Mouse (Mus musculus): ENCODE measurements around the gene Map7d1. TPM values are rescaled to one million over a fixed set of nuclear protein-coding genes. Genes with fewer than 3 reads are reported as not detected.

Map7d1 gene
- polyA plus RNA-seq, 1 experiment from 2014 or later: 80.9 TPM

DNA sequence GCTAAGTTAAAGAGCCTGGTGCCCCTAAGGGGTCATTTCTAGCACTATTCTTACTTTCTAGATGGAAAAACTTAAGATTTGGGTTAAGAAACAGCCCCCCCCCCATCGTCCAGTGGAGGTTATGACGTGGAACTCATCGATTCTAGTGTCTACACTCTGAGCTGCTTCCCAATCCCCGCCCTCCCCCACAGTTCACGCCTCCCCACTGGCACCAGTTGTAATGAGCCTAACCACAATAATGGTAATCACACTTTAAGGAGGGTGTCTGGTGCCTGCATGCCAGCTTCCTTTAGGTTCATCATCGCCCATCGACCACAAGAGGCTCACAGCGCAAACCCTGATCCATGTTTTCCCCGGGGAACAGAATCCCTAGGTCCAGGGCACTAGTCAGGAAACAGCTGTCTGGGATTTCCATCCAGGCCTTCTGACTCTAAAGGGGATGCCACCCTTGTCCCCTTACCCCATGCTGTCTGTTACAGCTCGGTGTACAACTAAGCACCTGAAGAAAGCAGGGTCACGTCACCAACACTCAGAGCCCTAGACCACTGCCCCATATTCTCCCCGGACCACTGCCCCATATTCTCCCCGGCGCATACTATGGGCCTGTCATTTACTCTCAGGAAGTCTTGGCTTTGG lies 2.4 kb downstream of the Map7d1 start:
- peaks cover 4% of the 10 kb centered on the region; the same call in 1 of the 2 replicates for H3K36me3 ChIP-seq (ENCODE audit: control insufficient read depth, insufficient read depth, low read length)
- ATAC-seq (ENCODE audit: insufficient read depth, low FRiP score, low TSS enrichment): no peak
- WGBS: 75% methylated on average over 14 of the region's 14 CpGs
- no peak overlapping the region for H3K27ac ChIP-seq (ENCODE audit: low read depth, low read length)
- no peak overlapping the region for H3K9ac ChIP-seq (ENCODE audit: low read length)
- H3K4me1 ChIP-seq (ENCODE audit: control insufficient read depth, insufficient read depth, low read length): peaks cover 55% of the 10 kb centered on the region
- H3K4me2 ChIP-seq (ENCODE audit: low read depth): peak overlapping the region; percentile 96
- H3K4me3 ChIP-seq (ENCODE audit: low read depth, low read length): peak overlapping the region; percentile 98; the same call in 1 of the 2 replicates
- no peak for DNase-seq (ENCODE audit: low spot score)
- no peaks in the 10 kb centered on the region for H3K9me3 ChIP-seq (ENCODE audit: control insufficient read depth, low read length)
- no peaks in the 10 kb centered on the region for H3K27me3 ChIP-seq (ENCODE audit: control insufficient read depth, insufficient read depth, low read length)

- ATAC-seq (ENCODE audit: insufficient read depth, low FRiP score, low TSS enrichment) (no peak), DNase-seq (ENCODE audit: low spot score) (no peak)
- H3K4me2 ChIP-seq (ENCODE audit: low read depth): no peak overlapping the region
- no peaks in the 10 kb centered on the region for H3K9me3 ChIP-seq (ENCODE audit: control insufficient read depth, low read length)
- no peak overlapping the region; the same call in 1 of the 2 replicates for H3K9ac ChIP-seq (ENCODE audit: low read length)
- 75% methylated on average over 17 of the region's 17 CpGs for WGBS
- H3K36me3 ChIP-seq (ENCODE audit: control insufficient read depth, insufficient read depth, low read length): peaks cover 4% of the 10 kb centered on the region; the same call in 1 of the 2 replicates
- no peak overlapping the region for H3K27ac ChIP-seq (ENCODE audit: low read depth, low read length)
- no peak overlapping the region for H3K4me3 ChIP-seq (ENCODE audit: low read depth, low read length)
- H3K27me3 ChIP-seq (ENCODE audit: control insufficient read depth, insufficient read depth, low read length): no peaks in the 10 kb centered on the region
- peaks cover 53% of the 10 kb centered on the region for H3K4me1 ChIP-seq (ENCODE audit: control insufficient read depth, insufficient read depth, low read length)
Measured at GRCm38 (mm10) chr4:126252411-126253237, 3.5 kb downstream of the Map7d1 start.

DNA sequence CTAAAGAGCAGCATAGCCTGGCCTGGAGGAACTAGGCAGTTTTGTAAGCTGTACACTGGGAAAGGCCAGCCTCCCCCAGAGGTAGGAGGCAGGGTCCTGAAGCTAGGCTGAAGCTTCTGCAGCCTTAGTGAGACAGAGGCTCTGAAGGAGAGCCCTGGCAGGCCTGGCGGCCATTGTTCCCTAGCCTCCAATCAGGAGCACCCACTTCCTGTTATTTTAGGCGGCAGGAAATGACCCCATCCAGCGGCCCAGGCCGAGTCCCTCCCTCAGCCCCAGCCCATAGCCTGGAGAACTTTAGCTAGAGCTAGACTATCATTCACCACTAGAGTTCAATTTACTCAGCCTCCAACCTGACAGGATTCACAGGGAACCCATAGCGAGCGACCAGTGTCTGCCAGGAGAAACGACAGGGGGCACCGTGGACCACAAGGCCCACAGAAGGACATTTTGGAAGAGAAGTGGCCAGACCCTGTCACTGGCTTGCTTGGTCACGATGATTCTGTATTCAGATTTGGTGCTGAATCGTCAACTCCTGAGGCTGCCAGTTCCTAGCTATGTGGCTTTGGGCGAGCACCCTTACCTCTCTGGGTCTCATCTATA lies 4.4 kb downstream of the Map7d1 start:
- Histone ChIP-seq H3K36me3 (ENCODE audit: control insufficient read depth, insufficient read depth, low read length) (peaks cover 4% of the 10 kb centered on the region; the same call in 1 of the 2 replicates), H3K4me1 (ENCODE audit: control insufficient read depth, insufficient read depth, low read length) (peaks cover 46% of the 10 kb centered on the region), H3K9ac (ENCODE audit: low read length) (no peak overlapping the region), H3K27me3 (ENCODE audit: control insufficient read depth, insufficient read depth, low read length) (no peaks in the 10 kb centered on the region), H3K4me2 (ENCODE audit: low read depth) (peak overlapping the region; percentile 16; the same call in 1 of the 2 replicates), H3K9me3 (ENCODE audit: control insufficient read depth, low read length) (no peaks in the 10 kb centered on the region), H3K27ac (ENCODE audit: low read depth, low read length) (no peak overlapping the region), H3K4me3 (ENCODE audit: low read depth, low read length) (no peak overlapping the region)
- DNase-seq (ENCODE audit: low spot score) (no peak), ATAC-seq (ENCODE audit: insufficient read depth, low FRiP score, low TSS enrichment) (no peak)
- 67% methylated on average over 11 of the region's 11 CpGs for WGBS

GRCm38 (mm10) chr4:126250659-126251058 lies 5.5 kb downstream of the Map7d1 start:
- Histone ChIP-seq H3K4me1 (ENCODE audit: control insufficient read depth, insufficient read depth, low read length) (peaks cover 46% of the 10 kb centered on the region), H3K4me2 (ENCODE audit: low read depth) (no peak overlapping the region), H3K4me3 (ENCODE audit: low read depth, low read length) (no peak overlapping the region), H3K36me3 (ENCODE audit: control insufficient read depth, insufficient read depth, low read length) (peaks cover 6% of the 10 kb centered on the region; the same call in 1 of the 2 replicates), H3K9me3 (ENCODE audit: control insufficient read depth, low read length) (no peaks in the 10 kb centered on the region), H3K9ac (ENCODE audit: low read length) (no peak overlapping the region), H3K27me3 (ENCODE audit: control insufficient read depth, insufficient read depth, low read length) (no peaks in the 10 kb centered on the region), H3K27ac (ENCODE audit: low read depth, low read length) (no peak overlapping the region)
- ATAC-seq (ENCODE audit: insufficient read depth, low FRiP score, low TSS enrichment): no peak
- 53% methylated on average over 4 of the region's 4 CpGs for WGBS
- DNase-seq (ENCODE audit: low spot score): no peak

GRCm38 (mm10) chr4:126248261-126248868 lies 7.8 kb downstream of the Map7d1 start:
- no peak overlapping the region for H3K4me2 ChIP-seq (ENCODE audit: low read depth)
- ATAC-seq (ENCODE audit: insufficient read depth, low FRiP score, low TSS enrichment) (no peak), DNase-seq (ENCODE audit: low spot score) (peak; percentile 47)
- H3K9me3 ChIP-seq (ENCODE audit: control insufficient read depth, low read length): no peaks in the 10 kb centered on the region
- H3K36me3 ChIP-seq (ENCODE audit: control insufficient read depth, insufficient read depth, low read length): peaks cover 6% of the 10 kb centered on the region; the same call in 1 of the 2 replicates
- no peak overlapping the region for H3K9ac ChIP-seq (ENCODE audit: low read length)
- peaks cover 32% of the 10 kb centered on the region for H3K4me1 ChIP-seq (ENCODE audit: control insufficient read depth, insufficient read depth, low read length)
- H3K4me3 ChIP-seq (ENCODE audit: low read depth, low read length): no peak overlapping the region
- H3K27ac ChIP-seq (ENCODE audit: low read depth, low read length): peak overlapping the region; percentile 40; the same call in 1 of the 2 replicates
- WGBS: 23% methylated on average over 11 of the region's 11 CpGs
- H3K27me3 ChIP-seq (ENCODE audit: control insufficient read depth, insufficient read depth, low read length): no peaks in the 10 kb centered on the region

GRCm38 (mm10) chr4:126246202-126246889 lies 9.8 kb downstream of the Map7d1 start:
- Histone ChIP-seq H3K27me3 (ENCODE audit: control insufficient read depth, insufficient read depth, low read length) (no peaks in the 10 kb centered on the region), H3K27ac (ENCODE audit: low read depth, low read length) (no peak overlapping the region), H3K4me2 (ENCODE audit: low read depth) (no peak overlapping the region), H3K4me3 (ENCODE audit: low read depth, low read length) (no peak overlapping the region), H3K4me1 (ENCODE audit: control insufficient read depth, insufficient read depth, low read length) (peaks cover 15% of the 10 kb centered on the region), H3K36me3 (ENCODE audit: control insufficient read depth, insufficient read depth, low read length) (peaks cover 13% of the 10 kb centered on the region), H3K9ac (ENCODE audit: low read length) (no peak overlapping the region), H3K9me3 (ENCODE audit: control insufficient read depth, low read length) (no peaks in the 10 kb centered on the region)
- no peak for DNase-seq (ENCODE audit: low spot score)
- ATAC-seq (ENCODE audit: insufficient read depth, low FRiP score, low TSS enrichment): no peak
- WGBS: 87% methylated on average over 13 of the region's 13 CpGs

GRCm38 (mm10) chr4:126242510-126242909 lies 13.6 kb downstream of the Map7d1 start:
- Histone ChIP-seq H3K9me3 (ENCODE audit: control insufficient read depth, low read length) (no peaks in the 10 kb centered on the region), H3K4me2 (ENCODE audit: low read depth) (no peak overlapping the region), H3K9ac (ENCODE audit: low read length) (no peak overlapping the region), H3K4me3 (ENCODE audit: low read depth, low read length) (no peak overlapping the region), H3K4me1 (ENCODE audit: control insufficient read depth, insufficient read depth, low read length) (no peaks in the 10 kb centered on the region), H3K27me3 (ENCODE audit: control insufficient read depth, insufficient read depth, low read length) (no peaks in the 10 kb centered on the region), H3K27ac (ENCODE audit: low read depth, low read length) (no peak overlapping the region), H3K36me3 (ENCODE audit: control insufficient read depth, insufficient read depth, low read length) (peaks cover 32% of the 10 kb centered on the region)
- WGBS: 94% methylated on average over 6 of the region's 6 CpGs
- no peak for DNase-seq (ENCODE audit: low spot score)
- no peak for ATAC-seq (ENCODE audit: insufficient read depth, low FRiP score, low TSS enrichment)

- no peak overlapping the region for H3K27ac ChIP-seq (ENCODE audit: low read depth, low read length)
- no peaks in the 10 kb centered on the region for H3K4me1 ChIP-seq (ENCODE audit: control insufficient read depth, insufficient read depth, low read length)
- DNase-seq (ENCODE audit: low spot score) (no peak), ATAC-seq (ENCODE audit: insufficient read depth, low FRiP score, low TSS enrichment) (no peak)
- no peak overlapping the region for H3K4me2 ChIP-seq (ENCODE audit: low read depth)
- H3K9ac ChIP-seq (ENCODE audit: low read length): no peak overlapping the region
- no peak overlapping the region for H3K4me3 ChIP-seq (ENCODE audit: low read depth, low read length)
- H3K36me3 ChIP-seq (ENCODE audit: control insufficient read depth, insufficient read depth, low read length): peaks cover 33% of the 10 kb centered on the region
- H3K9me3 ChIP-seq (ENCODE audit: control insufficient read depth, low read length): no peaks in the 10 kb centered on the region
- no peaks in the 10 kb centered on the region for H3K27me3 ChIP-seq (ENCODE audit: control insufficient read depth, insufficient read depth, low read length)
- WGBS: 50% methylated on average over 9 of the region's 9 CpGs
Measured at GRCm38 (mm10) chr4:126241956-126242355, 14.2 kb downstream of the Map7d1 start.

All from neural tube, embryonic 11.5 days (tissue).